Comparison of ENCODE assay signal across 8 mouse cellular contexts in the genomic region with DNA sequence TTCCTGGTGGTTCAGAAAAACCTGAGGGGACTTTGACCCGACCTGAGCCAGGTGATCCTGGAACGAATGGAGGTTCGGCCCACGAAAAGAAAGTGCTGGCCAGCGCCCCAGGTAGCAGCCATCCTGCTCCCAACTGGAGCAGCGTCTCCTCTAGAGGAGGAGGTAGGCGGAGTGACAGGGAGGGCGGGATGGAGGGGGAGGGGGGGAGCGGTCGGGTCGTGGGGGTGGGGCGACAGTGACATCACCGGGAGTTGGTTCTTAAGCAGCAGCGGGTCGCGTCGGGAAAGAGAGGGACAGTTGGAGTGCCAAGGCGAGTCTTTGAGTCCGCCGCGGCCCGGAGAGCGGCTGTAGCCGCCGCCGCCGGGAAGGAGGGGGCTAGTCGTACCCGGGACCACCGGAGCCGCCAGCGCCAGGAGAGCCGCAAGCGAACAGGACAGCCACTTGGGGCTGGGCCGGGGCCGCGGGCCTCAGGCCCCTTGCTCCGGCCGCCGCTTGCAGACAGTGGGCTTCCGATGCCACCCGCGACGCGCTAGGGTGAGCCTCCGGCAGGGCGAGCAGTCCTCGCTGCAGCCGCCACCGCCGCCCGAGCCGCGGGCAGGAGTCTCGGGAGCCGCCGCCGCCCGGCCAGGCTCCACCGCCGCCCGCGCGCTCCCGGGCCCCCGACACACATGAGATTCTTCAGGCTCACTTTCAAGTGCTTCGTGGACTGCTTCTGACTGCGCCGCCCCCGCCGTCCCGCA. TPM values are rescaled to one million over a fixed set of nuclear protein-coding genes. Genes with fewer than 3 reads are reported as not detected.
A peak's percentile ranks its signal among the peaks of the same experiment; 100 is the strongest.
DNase-seq lines count a peak whose midpoint lies in the region; ATAC-seq and TF ChIP-seq lines count a peak whose summit lies in the region.

A gene (plus strand): TSS at position 272 of the 740 bp plus-strand sequence.

- peaks cover 7% of the 10 kb centered on the region for H3K79me2 ChIP-seq in myocyte (ENCODE audit: control insufficient read depth, insufficient read depth)

- H3K36me3 ChIP-seq in embryonic facial prominence, embryonic 11.5 days (replicated peaks; ENCODE audit: control insufficient read depth, insufficient read depth, low read depth, low read length), result no peaks in the 10 kb centered on the region; the same call in 1 of the 2 replicates
- H3K36me3 ChIP-seq in heart, embryonic 10.5 days, result peaks cover 17% of the 10 kb centered on the region
- peaks cover 5% of the 10 kb centered on the region; the same call in 1 of the 2 replicates for H3K36me3 ChIP-seq in kidney, embryonic 14.5 days (ENCODE audit: control insufficient read depth, insufficient read depth, low read length)
- no peaks in the 10 kb centered on the region for H3K36me3 ChIP-seq in myocyte (ENCODE audit: control insufficient read depth, insufficient read depth)

- no peaks in the 10 kb centered on the region for H3K27me3 ChIP-seq in embryonic facial prominence, embryonic 11.5 days (ENCODE audit: control insufficient read depth, insufficient read depth, low read length)
- H3K27me3 ChIP-seq in heart, embryonic 10.5 days (ENCODE audit: insufficient read depth, poor library complexity, severe bottlenecking), result peaks cover 24% of the 10 kb centered on the region
- H3K27me3 ChIP-seq in kidney, embryonic 14.5 days (ENCODE audit: control insufficient read depth, insufficient read depth, low read length), result no peaks in the 10 kb centered on the region
- no peaks in the 10 kb centered on the region for H3K27me3 ChIP-seq in myocyte (ENCODE audit: control insufficient read depth, insufficient read depth, insufficient read length)

- DNase-seq in 3T3-L1 (ENCODE audit: low read depth, low spot score), result peak; percentile 66
- DNase-seq in adrenal gland, adult 2 months, result peak; percentile 84
- DNase-seq in embryonic facial prominence, embryonic 11.5 days (ENCODE audit: low spot score), result peak; percentile 71
- peak; percentile 87 for DNase-seq in heart, embryonic 10.5 days (ENCODE audit: low spot score)
- DNase-seq in liver, result peak; percentile 63
- peak; percentile 62 for DNase-seq in thymus, postnatal 4 days

- no peak for TF ChIP-seq POLR2A in myocyte (IDR thresholded peaks at IDR 0.05; ENCODE audit: insufficient read length, low read depth)

- H3K9me3 ChIP-seq in embryonic facial prominence, embryonic 11.5 days (replicated peaks; ENCODE audit: control insufficient read depth, low read length), result no peaks in the 10 kb centered on the region
- H3K9me3 ChIP-seq in heart, embryonic 10.5 days, result no peaks in the 10 kb centered on the region
- no peaks in the 10 kb centered on the region for H3K9me3 ChIP-seq in kidney, embryonic 14.5 days (ENCODE audit: control insufficient read depth, low read length)

- H3K4me1 ChIP-seq in embryonic facial prominence, embryonic 11.5 days (ENCODE audit: control insufficient read depth, insufficient read depth, low read length), result no peaks in the 10 kb centered on the region
- 0 out of 2 replicates have a peak, but pooled peaks cover 6% of the 10 kb centered on the region for H3K4me1 ChIP-seq in heart, embryonic 10.5 days
- no peaks in the 10 kb centered on the region for H3K4me1 ChIP-seq in kidney, embryonic 14.5 days (ENCODE audit: control insufficient read depth, insufficient read depth, low read length)

- peak within 1 kb of the TSS; percentile 72 for H3K9ac ChIP-seq in embryonic facial prominence, embryonic 11.5 days (replicated peaks; ENCODE audit: low read length)
- peak within 1 kb of the TSS; percentile 79 for H3K9ac ChIP-seq in kidney, embryonic 14.5 days (ENCODE audit: low read depth, low read length)

- H3K27ac ChIP-seq in embryonic facial prominence, embryonic 11.5 days (replicated peaks; ENCODE audit: low read depth, low read length), result 0 out of 2 replicates have a peak within 1 kb of the TSS, but pooled peaks have one; percentile 41
- H3K27ac ChIP-seq in heart, embryonic 10.5 days, result peak within 1 kb of the TSS; percentile 89
- H3K27ac ChIP-seq in kidney, embryonic 14.5 days (ENCODE audit: low read depth, low read length), result no peak within 1 kb of the TSS

- H3K4me2 ChIP-seq in embryonic facial prominence, embryonic 11.5 days (ENCODE audit: low read depth, low read length), result peak within 1 kb of the TSS; percentile 74
- peak within 1 kb of the TSS; percentile 72 for H3K4me2 ChIP-seq in kidney, embryonic 14.5 days (replicated peaks; ENCODE audit: low read depth, low read length)
- H3K4me2 ChIP-seq in myocyte (ENCODE audit: low read depth), result peak within 1 kb of the TSS; percentile 82

- ATAC-seq in embryonic facial prominence, embryonic 11.5 days (replicated peaks; ENCODE audit: insufficient number of reproducible peaks, low FRiP score, low TSS enrichment, low read depth), result peak; percentile 58
- ATAC-seq in kidney, embryonic 14.5 days (ENCODE audit: low FRiP score, low TSS enrichment), result peak; percentile 64

- 8% methylated on average over 30 of the region's 72 CpGs for WGBS in embryonic facial prominence, embryonic 11.5 days
- WGBS in heart, embryonic 10.5 days, result 8% methylated on average over 56 of the region's 72 CpGs
- 32% methylated on average over 58 of the region's 72 CpGs for WGBS in kidney, embryonic 14.5 days

- H3ac ChIP-seq in myocyte (ENCODE audit: control insufficient read depth, insufficient read length), result peak within 1 kb of the TSS; percentile 85

- H3K4me3 ChIP-seq in embryonic facial prominence, embryonic 11.5 days (ENCODE audit: low read depth, low read length), result peak within 1 kb of the TSS; percentile 66
- peak within 1 kb of the TSS; percentile 68 for H3K4me3 ChIP-seq in heart, embryonic 10.5 days
- peak within 1 kb of the TSS; percentile 54 for H3K4me3 ChIP-seq in kidney, embryonic 14.5 days (ENCODE audit: low read length)
- H3K4me3 ChIP-seq in myocyte, result peak within 1 kb of the TSS; percentile 44

TF ChIP-seq in myocyte, 11 proteins besides CTCF, POLR2A, EP300 and RAD21:
- TF ChIP-seq USF1 (IDR thresholded peaks at IDR 0.05; ENCODE audit: low read depth) (no peak), TCF12 (IDR thresholded peaks at IDR 0.05; ENCODE audit: insufficient read depth, poor library complexity, severe bottlenecking) (no peak), MYOD1 (IDR thresholded peaks at IDR 0.05; ENCODE audit: control insufficient read depth in 1 of 3, insufficient read length in 2 of 3, low read depth in 2 of 3) (no peak)

RNA-seq across cellular contexts. Expression of the gene that starts here (rescaled TPM):
- 100 to 1,000 TPM in 1 of 2 experiments, 10 to 100 TPM in 1; 73.8 to 137 TPM for total RNA-seq in adrenal gland, adult 2 months (2021)
- polyA plus RNA-seq in adrenal gland, adult 2 months (2012; rRNA removed), result 82.6 and 101 TPM in 2 replicates
- polyA plus RNA-seq in embryonic facial prominence, embryonic 11.5 days (2014; fragmentation: Nextera tagmentation; extraction: Ambion mirVana), result 6.1 TPM in 2 replicates
- 5.8 and 6.2 TPM in 2 replicates for polyA plus RNA-seq in heart, embryonic 10.5 days (2016; fragmentation: Nextera tagmentation; extraction: Ambion mirVana)
- 9.0 and 10.4 TPM in 2 replicates for polyA plus RNA-seq in kidney, embryonic 14.5 days (2014; fragmentation: Nextera tagmentation; extraction: Ambion mirVana)
- polyA plus RNA-seq in myocyte (2012; fragmentation: generic; extraction: Trizol), result 56.3 TPM
